Mouse (Mus musculus) spleen, adult 2 months (tissue): ENCODE measurements around the gene Nelfe.
"Not testable (repeated sequence)": the region's sequence is repeated elsewhere in the genome, so short reads cannot be mapped to it uniquely, and the experiment has no call there.

Source experiments
- CTCF ChIP-seq: fragments of 200-500 bp; IDR thresholded peaks from 2 replicates; pipeline ENCODE4 v1.5.1; 2011; ENCODE audit warnings: mild to moderate bottlenecking, inconsistent platforms; ENCODE audit not compliant: insufficient read depth, insufficient read length, insufficient replicate concordance; ENCODE audit errors: extremely low read depth
- POLR2A ChIP-seq: fragments of 200-500 bp; IDR thresholded peaks from 2 replicates; pipeline ENCODE4 v1.6.1; 2011; ENCODE audit warnings: low read depth, low read length, inconsistent platforms

- not testable (repeated sequence) for TF ChIP-seq CTCF, POLR2A
These were observed 50.6 kb downstream of the Nelfe start for GRCm38 (mm10) chr17:34900826-34901225.
